In genomic region chr17:12367373-12367930, GRCm38 (mm10) we compare ENCODE assay signal across 9 mouse cellular contexts. TPM values are rescaled to one million over a fixed set of nuclear protein-coding genes. Genes with fewer than 3 reads are reported as not detected.
A peak's percentile ranks its signal among the peaks of the same experiment; 100 is the strongest.
DNase-seq lines count a peak whose midpoint lies in the region; ATAC-seq and TF ChIP-seq lines count a peak whose summit lies in the region.
"Had no signal": no experiment of that assay in that cellular context is flagged by ENCODE, and none has a peak within 500 bp of the region (broad histone marks: within the 10 kb centered on the region; RNA-seq: fewer than 3 reads in every experiment).

No protein-coding gene starts in this region.

- H3K9ac ChIP-seq in hindbrain, embryonic 11.5 days (ENCODE audit: low read depth, low read length) = no peak overlapping the region
- H3K9ac ChIP-seq in lung, embryonic 15.5 days = no peak overlapping the region

- peak; percentile 60 for DNase-seq in Muller cell, postnatal 12 days (ENCODE audit: inconsistent ontology term)
- peak; percentile 34 for DNase-seq in cerebellum, adult 8-10 months
- peak; percentile 14 to 59 for DNase-seq in frontal cortex, postnatal 10 days (ENCODE audit: low spot score in 2 of 2)
- peak; percentile 62 for DNase-seq in hindbrain, embryonic 11.5 days (ENCODE audit: low spot score)
- DNase-seq in layer of hippocampus, adult 9-10 months (ENCODE audit: low spot score) = peak; percentile 41
- DNase-seq in thymus, postnatal 10 days (ENCODE audit: low spot score in 2 of 2) = peak; percentile 31 to 53

- TF ChIP-seq CTCF in olfactory bulb, adult 2 months (IDR thresholded peaks at IDR 0.05; ENCODE audit: insufficient read depth, low read depth, low read length) = 0 out of 2 replicates have a peak, but pooled peaks have one; percentile 44

- no peak overlapping the region for H3K4me3 ChIP-seq in hindbrain, embryonic 11.5 days (ENCODE audit: low read depth, low read length)
- H3K4me3 ChIP-seq in lung, embryonic 15.5 days = no peak overlapping the region
- H3K4me3 ChIP-seq in olfactory bulb, adult 2 months (ENCODE audit: insufficient read depth, low read depth, low read length) = no peak overlapping the region

- H3K9me3 ChIP-seq in hindbrain, embryonic 11.5 days (ENCODE audit: control insufficient read depth, low read length) = no peaks in the 10 kb centered on the region
- H3K9me3 ChIP-seq in lung, embryonic 15.5 days = no peaks in the 10 kb centered on the region

- no peak overlapping the region for H3K27ac ChIP-seq in hindbrain, embryonic 11.5 days (ENCODE audit: low read depth, low read length)
- no peak overlapping the region for H3K27ac ChIP-seq in lung, embryonic 15.5 days
- no peak overlapping the region for H3K27ac ChIP-seq in olfactory bulb, adult 2 months (ENCODE audit: insufficient read depth, low read depth, low read length)

- H3K4me2 ChIP-seq in hindbrain, embryonic 11.5 days (replicated peaks; ENCODE audit: low read depth, low read length) = no peak overlapping the region
- H3K4me2 ChIP-seq in lung, embryonic 15.5 days = no peak overlapping the region

- 35% methylated on average over 5 of the region's 5 CpGs for WGBS in hindbrain, embryonic 11.5 days
- WGBS in lung, embryonic 15.5 days = 30% methylated on average over 5 of the region's 5 CpGs
- 48% methylated on average over 5 of the region's 5 CpGs for WGBS in olfactory bulb, adult 2 months

- no peaks in the 10 kb centered on the region for H3K4me1 ChIP-seq in hindbrain, embryonic 11.5 days (replicated peaks; ENCODE audit: control insufficient read depth, insufficient read depth, low read length)
- peaks cover 6% of the 10 kb centered on the region; the same call in 1 of the 2 replicates for H3K4me1 ChIP-seq in lung, embryonic 15.5 days
- peaks cover 3% of the 10 kb centered on the region; the same call in 1 of the 2 replicates for H3K4me1 ChIP-seq in olfactory bulb, adult 2 months (ENCODE audit: control insufficient read depth, insufficient read depth, low read length)

- H3K36me3 ChIP-seq in hindbrain, embryonic 11.5 days (ENCODE audit: control insufficient read depth, insufficient read depth, low read length) = no peaks in the 10 kb centered on the region
- no peaks in the 10 kb centered on the region for H3K36me3 ChIP-seq in lung, embryonic 15.5 days

- peak; percentile 54; the same call in 1 of the 2 replicates for ATAC-seq in hindbrain, embryonic 11.5 days (ENCODE audit: low FRiP score)
- peak; percentile 63; the same call in 1 of the 2 replicates for ATAC-seq in lung, embryonic 15.5 days (ENCODE audit: borderline replicate concordance, extremely low read depth, low FRiP score, low TSS enrichment)

- H3K27me3 ChIP-seq in hindbrain, embryonic 11.5 days (ENCODE audit: control insufficient read depth, insufficient read depth, low read length) = no peaks in the 10 kb centered on the region
- no peaks in the 10 kb centered on the region for H3K27me3 ChIP-seq in lung, embryonic 15.5 days

- TF ChIP-seq POLR2A in olfactory bulb, adult 2 months (IDR thresholded peaks at IDR 0.05; ENCODE audit: insufficient read depth, low read depth, low read length) = no peak

RNA-seq across cellular contexts. Expression of gene Plg, which starts 11.0 kb away (rescaled TPM):
- polyA plus RNA-seq in hindbrain, embryonic 11.5 days (2014; fragmentation: Nextera tagmentation; extraction: Ambion mirVana) = not detected in 2 replicates
- polyA plus RNA-seq in lung, embryonic 15.5 days (2015; fragmentation: Nextera tagmentation; extraction: Ambion mirVana) = 0.34 and 1.5 TPM in 2 replicates
- polyA plus RNA-seq in olfactory bulb, adult 2 months (2012; ENCODE audit: insufficient read depth, insufficient read length, low replicate concordance, missing spikeins) = not detected in 2 replicates
- polyA plus RNA-seq: gonadal fat pad, adult 2 months had no signal

RNA-seq across cellular contexts. Expression of gene Map3k4, which starts 48.9 kb away (rescaled TPM):
- polyA plus RNA-seq in hindbrain, embryonic 11.5 days (2014; fragmentation: Nextera tagmentation; extraction: Ambion mirVana) = 45.8 and 62.3 TPM in 2 replicates
- 44.3 and 46.1 TPM in 2 replicates for polyA plus RNA-seq in lung, embryonic 15.5 days (2015; fragmentation: Nextera tagmentation; extraction: Ambion mirVana)
- not detected in 2 replicates for polyA plus RNA-seq in olfactory bulb, adult 2 months (2012; ENCODE audit: insufficient read depth, insufficient read length, low replicate concordance, missing spikeins)
